Mouse (Mus musculus) kidney, adult 18-20 months (tissue): ENCODE measurements at regions not wholly inside any gene's neighbourhood (a gene's known extent, or its start where the extent isn't known, plus 50 kb on each side); places are given as distances from the start of the nearest gene placed in this dataset.
"Not testable (repeated sequence)": the region's sequence is repeated elsewhere in the genome, so short reads cannot be mapped to it uniquely, and the experiment has no call there.

ENCODE experiments used
- DNase-seq: peaks from one replicate; pipeline ENCODE4 v3.0.0; 2021

DNA sequence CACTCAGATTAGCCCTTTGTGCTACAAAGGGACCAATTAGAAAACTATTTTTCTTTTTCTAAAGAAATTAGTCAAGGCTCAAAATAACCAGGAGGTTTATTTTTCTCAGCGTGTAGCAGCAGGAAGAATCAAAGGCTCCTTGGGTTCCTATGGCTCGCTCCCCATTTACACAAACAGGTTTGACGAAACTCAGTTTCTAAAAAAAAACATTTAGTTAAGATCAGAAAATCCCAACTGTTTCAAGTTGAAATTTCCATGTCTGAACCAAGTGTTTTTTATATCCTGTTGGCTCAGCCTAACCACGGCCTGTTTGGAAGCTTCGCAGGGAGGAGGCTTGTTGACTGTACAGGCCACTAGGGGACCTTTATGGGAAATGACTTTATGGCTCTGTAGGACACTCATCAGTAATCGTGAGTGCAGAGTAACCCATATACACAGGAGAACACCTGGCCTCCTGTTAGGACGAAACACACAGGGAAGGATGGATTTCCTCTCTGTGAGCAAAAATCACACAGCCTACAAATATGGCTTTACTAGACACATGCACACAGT, 215.6 kb upstream of the Sesn3 start:
- no peak for DNase-seq

GRCm38 (mm10) chr9:14060257-14060656, 214.6 kb upstream of the Sesn3 start:
- DNase-seq: no peak

- DNase-seq: no peak
These were observed 213.5 kb upstream of the Sesn3 start for GRCm38 (mm10) chr9:14061389-14061788.

- DNase-seq: peak; percentile 27
These were observed 213.0 kb upstream of the Sesn3 start for GRCm38 (mm10) chr9:14061840-14062239.

DNA sequence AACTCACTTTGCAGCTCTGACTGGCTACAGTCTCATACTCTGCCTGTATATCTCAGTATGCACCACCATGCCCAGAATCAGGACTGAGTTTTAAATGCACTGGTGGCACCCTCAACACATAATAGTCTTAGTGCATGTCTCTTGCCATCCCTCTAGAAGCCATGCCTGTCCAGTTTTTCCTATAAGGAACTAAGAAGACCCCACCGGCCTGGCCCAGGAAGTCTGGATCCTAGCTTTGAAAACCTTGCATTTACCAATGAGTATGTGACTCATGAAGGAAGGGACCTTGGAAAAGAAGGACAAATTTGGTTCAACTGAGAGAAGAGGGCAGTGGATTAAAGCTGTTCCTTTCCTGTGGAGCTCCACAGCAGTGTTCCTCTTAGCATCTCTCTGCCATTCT, 212.2 kb upstream of the Sesn3 start:
- no peak for DNase-seq

DNA sequence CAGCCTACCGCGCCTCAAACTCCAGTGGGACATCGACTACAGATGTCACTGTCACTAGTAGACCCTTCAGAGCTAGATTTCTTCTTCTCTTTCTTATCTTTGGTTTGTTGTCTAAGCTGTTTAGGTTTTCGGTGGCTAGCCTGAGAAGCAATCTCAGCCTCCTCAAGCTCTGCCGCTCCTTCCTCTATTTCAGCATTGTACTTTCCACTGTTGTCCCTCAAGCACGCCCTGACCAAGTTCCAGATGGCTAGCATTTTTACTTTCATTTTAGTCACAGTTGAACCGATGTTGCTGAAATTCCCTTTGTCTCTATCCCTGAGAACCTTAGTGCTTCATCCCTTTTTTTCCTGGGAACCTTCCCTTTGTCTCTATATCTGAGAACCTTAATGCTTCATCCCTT, 208.1 kb upstream of the Sesn3 start:
- DNase-seq: not testable (repeated sequence)

- no peak for DNase-seq
These were observed 205.8 kb upstream of the Sesn3 start for GRCm38 (mm10) chr9:14069076-14069475.

DNA sequence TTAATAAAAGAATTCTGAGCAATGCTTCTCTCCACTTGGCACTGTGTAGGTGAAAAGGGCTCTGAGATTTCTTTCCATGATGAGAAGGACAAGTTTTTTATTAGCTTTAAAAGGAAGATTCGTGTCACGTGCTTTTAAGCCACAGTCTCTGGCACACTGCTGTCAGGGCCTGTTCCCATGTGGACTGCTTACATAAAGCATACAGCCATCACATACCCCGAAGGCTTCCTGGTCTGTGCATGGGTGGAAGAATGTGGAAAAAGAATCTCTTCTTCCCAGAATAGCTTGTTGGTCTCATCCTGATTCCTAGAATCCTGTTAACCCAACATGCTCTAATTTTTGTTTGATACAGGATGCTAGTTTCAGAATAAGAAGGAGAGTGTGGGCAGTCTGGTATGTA, 205.1 kb upstream of the Sesn3 start:
- DNase-seq: no peak

DNA sequence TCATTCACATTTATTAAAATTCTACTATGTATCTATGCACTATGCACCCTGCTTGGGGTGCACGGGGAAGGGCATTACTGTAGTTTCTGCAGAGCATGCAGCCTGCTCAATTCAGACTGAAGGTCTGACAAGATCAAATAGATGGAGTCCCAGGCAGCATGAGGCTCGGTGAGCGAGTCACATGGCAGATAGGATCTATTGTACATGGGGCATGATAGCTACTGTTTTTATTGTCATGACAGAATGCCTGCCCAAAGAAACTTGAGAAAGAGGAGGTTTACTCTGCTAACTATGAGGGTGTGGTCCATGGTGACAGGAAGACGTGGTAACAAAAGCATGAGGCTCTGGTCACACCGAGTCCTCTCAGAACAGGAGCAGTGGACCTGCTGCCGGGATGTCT, 203.1 kb upstream of the Sesn3 start:
- DNase-seq: no peak

DNA sequence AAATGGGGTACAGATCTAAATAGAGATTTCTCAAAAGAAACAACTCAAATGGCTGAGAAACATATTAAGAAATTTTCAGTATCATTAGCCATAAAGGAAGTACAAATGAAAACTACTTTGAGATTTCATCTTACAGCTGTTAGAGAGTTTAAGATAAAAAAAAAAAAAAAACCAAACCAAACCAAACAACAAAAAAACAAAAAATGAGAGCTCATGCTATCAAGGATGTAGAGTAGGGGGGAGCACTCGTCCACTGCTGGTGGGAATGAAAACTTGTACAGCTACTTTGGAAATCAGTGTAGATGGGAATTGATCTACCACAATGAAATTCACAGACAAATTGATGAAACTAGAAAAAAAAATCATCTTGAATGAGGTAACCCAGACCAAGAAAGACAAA, 201.9 kb upstream of the Sesn3 start:
- no peak for DNase-seq

DNA sequence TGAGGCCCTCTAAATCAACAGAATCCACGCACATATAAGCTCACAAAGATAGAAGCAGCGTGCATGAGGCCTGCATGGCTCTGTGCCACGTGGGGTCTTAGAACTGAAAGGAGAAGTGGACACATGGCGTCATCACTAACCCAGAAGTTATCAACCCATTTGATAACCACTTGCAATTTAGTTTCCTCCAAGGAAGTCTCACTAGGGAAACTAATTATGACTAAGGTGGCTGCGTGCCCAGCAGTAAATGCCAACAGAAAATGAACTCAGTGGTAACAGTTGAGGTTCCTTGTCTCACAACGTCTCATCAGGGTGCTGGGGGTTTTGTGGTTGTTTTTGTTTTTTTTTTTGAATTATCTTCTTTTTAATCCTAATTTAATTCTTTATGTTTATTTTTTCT, 200.6 kb upstream of the Sesn3 start:
- no peak for DNase-seq

- DNase-seq: not testable (repeated sequence)
These were observed 200.0 kb upstream of the Sesn3 start for GRCm38 (mm10) chr9:14074866-14075265.

DNA sequence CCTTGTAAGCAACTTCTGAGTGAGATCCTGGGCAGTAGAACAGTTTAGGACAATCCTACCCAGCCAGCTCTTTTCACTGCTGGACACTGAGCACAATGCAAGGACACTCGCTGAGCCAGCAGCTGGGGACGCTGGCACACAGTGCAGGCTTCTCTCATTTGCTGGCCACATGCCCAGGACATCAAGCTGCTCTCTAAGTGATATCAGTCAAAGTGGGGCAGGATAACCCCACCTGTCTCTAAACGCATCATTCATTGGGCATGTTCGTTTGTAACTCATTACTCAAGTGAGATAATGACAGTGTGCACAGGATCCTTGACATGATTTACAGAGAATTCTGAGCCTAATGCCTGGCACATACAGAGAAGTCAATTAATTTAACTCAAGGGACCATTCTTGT, 199.4 kb upstream of the Sesn3 start:
- DNase-seq: peak; percentile 27

- no peak for DNase-seq
These were observed 199.0 kb upstream of the Sesn3 start for GRCm38 (mm10) chr9:14075868-14076267.

GRCm38 (mm10) chr9:14076728-14077127, 198.1 kb upstream of the Sesn3 start:
- no peak for DNase-seq

DNA sequence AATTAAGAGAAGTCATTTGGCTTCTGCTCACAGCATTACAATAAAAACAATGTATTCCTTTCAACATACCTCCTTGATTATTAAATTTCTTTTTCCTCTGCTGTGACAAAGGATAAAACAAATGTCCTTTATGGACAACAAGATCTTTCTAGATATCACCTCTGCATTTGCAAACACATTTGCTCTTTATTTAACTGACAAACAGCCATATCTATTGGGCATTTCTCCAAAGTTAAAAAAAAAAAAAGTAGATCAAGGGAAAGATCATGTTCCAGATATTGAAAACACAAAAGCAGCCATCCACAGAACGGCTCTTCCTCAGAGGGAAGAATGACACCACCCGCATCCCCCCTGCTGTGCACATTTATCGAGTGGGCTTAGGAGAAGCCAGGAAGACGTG, 193.7 kb upstream of the Sesn3 start:
- no peak for DNase-seq

GRCm38 (mm10) chr9:14086201-14086600, 188.7 kb upstream of the Sesn3 start:
- DNase-seq: no peak

- no peak for DNase-seq
These were observed 188.3 kb upstream of the Sesn3 start for GRCm38 (mm10) chr9:14086611-14087010.

DNA sequence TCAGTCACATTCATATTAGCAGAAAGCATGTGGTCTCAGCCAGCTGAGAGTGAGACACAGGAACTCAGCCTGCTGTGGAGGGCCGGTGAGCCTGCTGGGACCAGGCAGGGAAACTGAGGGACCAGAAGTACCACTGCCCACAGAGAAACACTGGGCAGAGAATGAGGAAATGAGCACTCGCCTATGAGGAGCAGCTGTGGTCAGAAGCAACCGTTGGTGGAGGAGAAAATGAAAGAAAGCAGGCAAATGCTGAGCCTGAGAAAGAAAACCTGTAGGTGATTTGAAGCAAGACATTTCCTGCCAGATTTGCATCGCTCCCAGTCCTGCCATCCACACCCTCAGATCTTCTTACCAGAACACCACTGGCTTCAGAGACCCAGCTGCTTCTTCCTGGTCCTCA, 187.0 kb upstream of the Sesn3 start:
- no peak for DNase-seq

DNA sequence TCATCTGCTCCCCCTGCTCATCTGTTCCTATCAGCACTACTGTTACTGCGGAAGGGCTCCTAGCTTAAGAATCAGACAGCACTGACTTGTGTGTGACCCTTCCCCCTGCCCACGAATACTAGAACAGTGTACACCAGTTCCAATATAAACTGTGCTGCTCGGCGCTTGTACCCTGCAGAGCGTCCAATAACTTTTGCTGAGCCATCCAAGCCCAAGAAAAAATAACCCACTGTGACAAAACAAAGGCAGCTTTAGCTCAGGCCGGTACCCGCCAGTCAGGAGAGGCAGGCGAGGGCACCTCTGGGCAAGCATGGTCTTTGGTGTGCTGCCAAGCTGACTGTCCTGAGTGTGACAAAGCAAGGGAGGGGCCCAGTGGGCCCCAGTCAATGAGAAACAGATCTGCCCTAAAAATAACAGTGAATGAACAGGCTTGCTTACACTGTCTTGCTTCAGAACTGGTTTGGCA, 185.0 kb upstream of the Sesn3 start:
- peak; percentile 32 for DNase-seq

- DNase-seq: no peak
These were observed 184.4 kb upstream of the Sesn3 start for GRCm38 (mm10) chr9:14090454-14090853.

- no peak for DNase-seq
These were observed 183.6 kb upstream of the Sesn3 start for GRCm38 (mm10) chr9:14091099-14091930.

DNA sequence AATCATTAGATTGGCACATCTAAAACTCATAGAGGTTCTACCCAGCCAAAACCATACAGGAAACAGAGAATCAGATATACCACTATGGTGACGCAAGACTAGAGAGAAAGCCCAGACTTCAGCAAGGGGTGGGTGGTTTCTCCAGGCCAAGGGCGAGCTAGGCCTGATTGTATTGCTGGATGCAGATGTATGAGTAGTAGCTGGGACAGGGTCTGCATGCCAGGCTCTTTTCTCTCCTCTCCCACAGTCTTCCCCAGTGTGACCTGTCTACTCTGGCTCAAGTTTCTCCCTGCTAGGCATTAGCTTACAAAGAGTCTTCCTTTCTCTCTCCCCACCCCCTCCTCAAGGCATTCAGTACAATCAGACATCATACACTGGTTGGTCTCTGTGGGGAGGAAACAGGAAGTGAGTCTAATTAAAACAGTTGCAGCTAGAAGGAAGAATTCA, 181.8 kb upstream of the Sesn3 start:
- DNase-seq: no peak

DNA sequence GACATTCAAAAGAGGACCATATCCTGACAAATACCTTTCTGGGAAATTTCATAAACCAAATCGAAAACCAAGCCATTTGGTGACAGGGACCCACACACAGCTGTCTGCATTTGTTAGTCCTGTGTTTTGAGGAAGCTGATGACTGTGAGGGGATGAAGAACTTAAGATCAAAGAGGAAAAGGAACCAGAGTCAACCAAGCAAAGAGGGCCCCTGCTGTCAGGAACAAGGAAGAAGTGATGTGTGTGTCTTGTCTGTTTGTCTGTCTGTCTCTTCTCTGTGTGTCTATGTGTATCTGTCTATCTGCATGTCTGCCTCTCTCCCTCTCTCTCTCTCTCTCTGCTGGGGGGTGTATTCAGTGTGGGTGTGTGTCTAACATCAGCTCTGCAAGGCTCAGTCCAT, 171.3 kb upstream of the Sesn3 start:
- DNase-seq: no peak

GRCm38 (mm10) chr9:14104921-14105320, 169.9 kb upstream of the Sesn3 start:
- DNase-seq: no peak
